Mouse (Mus musculus) layer of hippocampus, postnatal 36 days (tissue): ENCODE data around the gene Ipo11. TPM values are rescaled to one million over a fixed set of nuclear protein-coding genes. Genes with fewer than 3 reads are reported as not detected.

Source experiments
- DNase-seq, 2 experiments: peaks; one replicate each; pipeline ENCODE4 v3.0.0; 2022
- total RNA-seq, 2 experiments: library from RNA; stranded (reverse); gene quantifications; 2 replicates each; pipeline ENCODE4 v1.2.3; 2021

The Ipo11 gene
- total RNA-seq, 2 experiments from 2014 or later, result 68.2 to 69.2 TPM

- DNase-seq, result no peak
Measured at GRCm38 (mm10) chr13:106813087-106813486, 123.7 kb downstream of the Ipo11 start.

- DNase-seq, result peak; percentile 32 to 52
Measured at GRCm38 (mm10) chr13:106810156-106810555, 126.6 kb downstream of the Ipo11 start.

GRCm38 (mm10) chr13:106808821-106809220 is 127.9 kb downstream of the Ipo11 start:
- no peak for DNase-seq

- no peak for DNase-seq
Measured at GRCm38 (mm10) chr13:106808315-106808714, 128.4 kb downstream of the Ipo11 start.

GRCm38 (mm10) chr13:106807303-106807702 is 129.5 kb downstream of the Ipo11 start:
- no peak for DNase-seq

GRCm38 (mm10) chr13:106805146-106805545 is 131.6 kb downstream of the Ipo11 start:
- no peak for DNase-seq

- no peak for DNase-seq
Measured at GRCm38 (mm10) chr13:106798026-106798425, 138.7 kb downstream of the Ipo11 start.

GRCm38 (mm10) chr13:106788817-106789216 is 147.9 kb downstream of the Ipo11 start:
- DNase-seq, result no peak

- no peak for DNase-seq
Measured at GRCm38 (mm10) chr13:106768807-106769206, 168.0 kb downstream of the Ipo11 start.

- DNase-seq, result no peak
Measured at GRCm38 (mm10) chr13:106762611-106763010, 174.1 kb downstream of the Ipo11 start.

GRCm38 (mm10) chr13:106761661-106762060 is 175.1 kb downstream of the Ipo11 start:
- no peak for DNase-seq

- DNase-seq, result no peak
Measured at GRCm38 (mm10) chr13:106760232-106760875, 176.4 kb downstream of the Ipo11 start.

- no peak for DNase-seq
Measured at GRCm38 (mm10) chr13:106755892-106756291, 180.9 kb downstream of the Ipo11 start.

- DNase-seq, result no peak
Measured at GRCm38 (mm10) chr13:106754216-106754615, 182.5 kb downstream of the Ipo11 start.

- no peak for DNase-seq
Measured at GRCm38 (mm10) chr13:106751951-106752350, 184.8 kb downstream of the Ipo11 start.

- DNase-seq, result no peak
Measured at GRCm38 (mm10) chr13:106746823-106747222, 189.9 kb downstream of the Ipo11 start.

- no peak for DNase-seq
Measured at GRCm38 (mm10) chr13:106745201-106745600, 191.6 kb downstream of the Ipo11 start.

Other genes starting within 250 kb of the Ipo11 start
- gene Dimt1, start 10.2 kb upstream of the Ipo11 start, total RNA-seq, result 10 to 100 TPM; 23.5 to 27.1 TPM
- 100 to 1,000 TPM; 117 to 123 TPM for gene Kif2a, start 85.2 kb upstream of the Ipo11 start, total RNA-seq